Mouse (Mus musculus) stomach, embryonic 14.5 days (tissue): ENCODE data around the gene Adarb1. TPM values are rescaled to one million over a fixed set of nuclear protein-coding genes. Genes with fewer than 3 reads are reported as not detected.
"Not testable (repeated sequence)": the region's sequence is repeated elsewhere in the genome, so short reads cannot be mapped to it uniquely, and the experiment has no call there.

Experiments used
- ATAC-seq: fragments of 200-750 bp; cut with Nextera tagmentation; 2 replicates; pipeline ENCODE4 v1.8.0; 2017; ENCODE audit warnings: low read depth, moderate TSS enrichment; ENCODE audit not compliant: insufficient number of reproducible peaks, insufficient read depth, low FRiP score
- H3K27ac ChIP-seq: fragments of 300-500 bp; sonication (generic); 2 replicates; pipeline ENCODE4 v1.5.1; 2014; ENCODE audit warnings: mild to moderate bottlenecking, low read length, moderate library complexity, mixed read lengths
- H3K27me3 ChIP-seq: fragments of 300-500 bp; sonication (generic); 2 replicates; pipeline ENCODE4 v1.6.1; 2014; ENCODE audit warnings: low read length, control low read depth, mixed read lengths; ENCODE audit not compliant: control insufficient read depth, insufficient read depth
- H3K36me3 ChIP-seq: fragments of 300-500 bp; sonication (generic); 2 replicates; pipeline ENCODE4 v1.6.1; 2014; ENCODE audit warnings: mild to moderate bottlenecking, control low read depth, low read length, moderate library complexity, mixed read lengths; ENCODE audit not compliant: control insufficient read depth, insufficient read depth
- H3K4me1 ChIP-seq: fragments of 300-500 bp; sonication (generic); 2 replicates; pipeline ENCODE4 v1.6.1; 2014; ENCODE audit warnings: low read length, control low read depth, mixed read lengths; ENCODE audit not compliant: control insufficient read depth, insufficient read depth
- H3K4me2 ChIP-seq: fragments of 300-500 bp; sonication (generic); replicated peaks from 2 replicates; pipeline ENCODE4 v1.6.1; 2014; ENCODE audit warnings: low read depth, low read length, control low read depth
- H3K4me3 ChIP-seq: fragments of 300-500 bp; sonication (generic); 2 replicates; pipeline ENCODE4 v1.5.1; 2014; ENCODE audit warnings: low read depth, low read length, control low read depth
- H3K9ac ChIP-seq: fragments of 300-500 bp; sonication (generic); replicated peaks from 2 replicates; pipeline ENCODE4 v1.6.1; 2014; ENCODE audit warnings: low read depth, mild to moderate bottlenecking, control low read depth, low read length, moderate library complexity, mixed read lengths
- H3K9me3 ChIP-seq: fragments of 300-500 bp; sonication (generic); 2 replicates; pipeline ENCODE4 v1.6.1; 2016; ENCODE audit warnings: low read depth, low read length, control low read depth; ENCODE audit not compliant: control insufficient read depth
- WGBS: fragments of 180-500 bp; shearing (Covaris S2); extraction: QIAGEN DNeasy Blood & Tissue Kit; methylation state at CpG from one replicate; pipeline ENCODE4 v1.1.7; 2014; 5-methylcytosine and 5-hydroxymethylcytosine counted together
- polyA plus RNA-seq: library from polyadenylated mRNA; unstranded; fragments of >200 nt; fragmentation: Nextera tagmentation; extraction: Ambion mirVana; gene quantifications from 2 replicates; pipeline ENCODE4 v1.2.1, GENCODE M21; 2014

Adarb1 gene
- polyA plus RNA-seq, 1 experiment from 2014 or later: 8.3 TPM

GRCm38 (mm10) chr10:77282085-77282484 lies 136.0 kb downstream of the Adarb1 start:
- WGBS: 79% methylated on average over 1 of the region's 1 CpGs

DNA sequence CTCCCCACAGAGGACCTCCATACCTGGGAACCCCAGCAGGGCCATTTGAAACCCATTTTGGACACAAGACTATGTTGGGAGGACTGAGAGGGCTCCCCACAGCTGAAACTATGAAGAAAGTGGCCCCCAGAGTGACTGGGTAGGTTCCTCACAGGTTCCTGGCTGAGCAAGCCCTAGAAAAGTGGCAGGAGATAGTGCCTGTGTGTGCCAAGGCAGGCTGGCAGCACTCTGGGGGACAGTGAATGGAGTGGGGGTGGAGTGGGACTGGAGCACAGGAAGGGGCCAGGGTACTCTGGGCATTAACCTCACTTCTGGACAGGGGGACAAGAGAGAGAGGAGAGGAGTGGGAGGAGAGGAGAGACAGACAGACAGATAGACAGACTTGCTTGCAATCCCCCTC lies 144.3 kb downstream of the Adarb1 start:
- no peak for ATAC-seq
- Histone ChIP-seq H3K36me3 (peaks cover 14% of the 10 kb centered on the region), H3K4me3 (no peak overlapping the region), H3K4me1 (no peaks in the 10 kb centered on the region), H3K27me3 (no peaks in the 10 kb centered on the region), H3K4me2 (no peak overlapping the region), H3K9ac (no peak overlapping the region), H3K27ac (no peak overlapping the region), H3K9me3 (no peaks in the 10 kb centered on the region)

More at GRCm38 (mm10) chr10:77282085-77282484, 136.0 kb downstream of the Adarb1 start:
- not testable (repeated sequence) for ATAC-seq, H3K27ac ChIP-seq, H3K4me2 ChIP-seq, H3K9me3 ChIP-seq, H3K36me3 ChIP-seq, H3K4me3 ChIP-seq, H3K27me3 ChIP-seq, H3K9ac ChIP-seq
- peaks cover 13% of the 10 kb centered on the region for H3K4me1 ChIP-seq

GRCm38 (mm10) chr10:77272980-77273730 lies 144.9 kb downstream of the Adarb1 start:
- no peaks in the 10 kb centered on the region for H3K27me3 ChIP-seq
- no peak overlapping the region for H3K9ac ChIP-seq
- peaks cover 20% of the 10 kb centered on the region for H3K36me3 ChIP-seq
- H3K4me2 ChIP-seq: no peak overlapping the region
- ATAC-seq: no peak
- WGBS: 66% methylated on average over 11 of the region's 11 CpGs
- H3K27ac ChIP-seq: no peak overlapping the region
- H3K4me3 ChIP-seq: no peak overlapping the region
- no peaks in the 10 kb centered on the region for H3K4me1 ChIP-seq
- no peaks in the 10 kb centered on the region for H3K9me3 ChIP-seq

- Histone ChIP-seq H3K9ac (no peak overlapping the region), H3K4me3 (no peak overlapping the region), H3K27me3 (no peaks in the 10 kb centered on the region), H3K4me1 (no peaks in the 10 kb centered on the region), H3K27ac (no peak overlapping the region), H3K36me3 (peaks cover 60% of the 10 kb centered on the region), H3K4me2 (no peak overlapping the region), H3K9me3 (no peaks in the 10 kb centered on the region)
- WGBS: 79% methylated on average over 7 of the region's 7 CpGs
- ATAC-seq: no peak
Measured at GRCm38 (mm10) chr10:77269129-77269528, 148.9 kb downstream of the Adarb1 start.

DNA sequence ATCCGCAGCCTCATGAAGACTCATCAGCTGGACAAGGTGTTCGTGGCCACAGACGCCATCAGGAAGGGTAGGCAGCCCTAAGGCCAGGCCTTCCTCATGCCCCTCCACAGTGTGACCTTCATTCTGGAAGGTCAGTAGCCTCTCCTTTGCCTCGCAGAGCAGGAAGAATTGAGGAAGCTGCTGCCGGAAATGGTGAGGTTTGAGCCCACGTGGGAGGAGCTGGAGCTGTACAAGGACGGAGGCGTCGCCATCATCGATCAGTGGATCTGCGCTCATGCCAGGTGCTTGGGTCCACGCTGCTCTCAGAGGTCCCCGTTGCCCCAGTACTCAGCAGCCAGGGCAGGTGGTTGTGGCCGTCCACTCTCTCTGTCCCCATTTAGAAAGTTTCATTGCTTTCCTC lies 151.0 kb downstream of the Adarb1 start:
- Histone ChIP-seq H3K27ac (no peak overlapping the region), H3K36me3 (peaks cover 78% of the 10 kb centered on the region)
- 95% methylated on average over 14 of the region's 14 CpGs for WGBS

GRCm38 (mm10) chr10:77266281-77266680 lies 151.8 kb downstream of the Adarb1 start:
- Histone ChIP-seq H3K9ac (no peak overlapping the region), H3K9me3 (no peaks in the 10 kb centered on the region), H3K27me3 (no peaks in the 10 kb centered on the region), H3K4me1 (no peaks in the 10 kb centered on the region), H3K4me3 (no peak overlapping the region), H3K4me2 (no peak overlapping the region), H3K36me3 (peaks cover 86% of the 10 kb centered on the region), H3K27ac (no peak overlapping the region)
- no peak for ATAC-seq
- 80% methylated on average over 8 of the region's 8 CpGs for WGBS

More for the DNA sequence above, 151.0 kb downstream of the Adarb1 start:
- Histone ChIP-seq H3K4me3 (no peak overlapping the region), H3K4me1 (no peaks in the 10 kb centered on the region), H3K9me3 (no peaks in the 10 kb centered on the region), H3K27me3 (no peaks in the 10 kb centered on the region), H3K9ac (no peak overlapping the region), H3K4me2 (no peak overlapping the region)
- no peak for ATAC-seq

DNA sequence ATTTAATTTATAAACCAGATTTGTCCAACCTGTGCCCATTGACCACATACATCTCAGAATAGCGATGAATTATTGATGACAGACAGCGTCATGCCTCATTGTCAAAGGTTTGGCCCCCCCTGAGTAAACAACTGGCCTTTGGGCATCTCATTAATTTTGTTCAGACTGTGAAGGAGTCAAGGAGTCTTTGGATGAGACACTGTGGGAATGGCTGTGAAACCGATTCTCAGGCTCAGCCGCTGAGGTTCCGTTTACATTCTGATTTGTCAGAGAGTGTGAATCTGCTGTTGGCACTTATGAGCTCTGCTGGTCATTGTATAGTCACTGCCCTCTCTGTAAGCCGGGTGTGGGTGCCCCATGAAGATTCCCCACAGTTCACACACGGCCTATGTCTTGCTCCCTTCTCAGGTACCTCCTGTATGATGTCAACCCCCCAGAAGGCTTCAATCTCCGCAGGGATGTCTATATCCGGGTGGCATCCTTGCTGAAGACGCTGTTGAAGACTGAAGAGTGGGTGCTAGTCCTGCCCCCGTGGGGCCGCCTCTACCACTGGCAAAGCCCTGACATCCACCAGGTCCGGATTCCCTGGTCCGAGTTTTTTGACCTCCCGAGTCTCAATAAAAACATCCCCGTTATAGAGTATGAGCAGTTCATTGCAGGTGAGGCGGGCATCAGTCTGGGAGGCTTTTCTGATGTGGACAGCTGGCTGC lies 157.7 kb downstream of the Adarb1 start:
- H3K36me3 ChIP-seq: peaks cover 46% of the 10 kb centered on the region
- no peak overlapping the region; the same call in 1 of the 2 replicates for H3K9ac ChIP-seq
- WGBS: 77% methylated on average over 17 of the region's 17 CpGs
- H3K4me2 ChIP-seq: peak overlapping the region; percentile 54
- peaks cover 10% of the 10 kb centered on the region; the same call in 1 of the 2 replicates for H3K4me1 ChIP-seq
- peak overlapping the region; percentile 70 for H3K4me3 ChIP-seq
- H3K27ac ChIP-seq: no peak overlapping the region
- H3K27me3 ChIP-seq: no peaks in the 10 kb centered on the region
- H3K9me3 ChIP-seq: no peaks in the 10 kb centered on the region
- no peak for ATAC-seq

DNA sequence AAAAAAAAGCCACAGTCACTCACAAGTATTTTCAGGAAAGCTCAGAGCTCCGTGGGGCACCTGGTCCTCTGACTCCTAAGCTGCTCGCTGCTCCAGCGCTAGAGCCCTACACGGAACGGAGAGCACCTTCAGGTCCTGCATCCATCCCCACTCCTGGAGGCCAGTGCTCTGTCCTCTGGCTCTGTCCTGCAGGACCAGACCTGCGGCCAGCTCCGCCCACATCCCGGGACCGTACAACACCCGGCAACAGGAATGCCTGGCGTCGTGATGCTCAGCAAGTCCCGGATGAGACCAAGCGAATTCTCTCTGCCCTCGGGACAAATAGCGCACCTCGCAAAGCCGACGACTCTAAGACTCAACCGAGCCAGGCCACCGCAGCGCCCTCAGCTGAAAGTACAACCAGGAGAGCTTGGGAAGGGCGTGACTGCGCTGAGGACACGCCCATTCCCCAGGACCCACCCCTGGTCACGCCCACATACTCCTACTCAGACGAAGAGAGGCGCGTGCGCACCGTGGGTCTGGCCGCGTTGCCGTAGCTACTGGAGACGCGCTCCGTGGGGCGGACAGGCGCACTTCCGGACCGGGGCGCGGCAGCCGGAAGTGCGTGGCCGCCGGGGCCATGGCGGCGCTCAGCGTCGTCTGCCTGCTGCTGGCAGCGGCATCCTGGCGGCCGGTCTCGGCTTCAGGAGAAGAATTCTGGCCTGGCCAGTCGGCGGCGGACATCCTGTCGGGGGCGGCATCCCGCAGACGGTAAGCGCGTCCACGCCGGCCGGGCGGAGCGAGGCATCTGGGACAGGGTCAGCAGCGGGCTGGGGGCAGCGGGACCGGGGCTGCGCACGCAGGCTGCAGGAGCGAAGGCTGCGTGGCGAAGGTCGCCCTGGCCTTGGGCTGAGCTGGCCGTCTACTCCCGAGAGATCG lies 159.1 kb downstream of the Adarb1 start, which contains the start of gene Pofut2:
Pofut2 (plus strand) TSS at position 515 of the 918 bp plus-strand sequence.
- H3K4me1 ChIP-seq: peaks cover 13% of the 10 kb centered on the region; the same call in 1 of the 2 replicates
- peak within 1 kb of the TSS; percentile 70 for H3K4me3 ChIP-seq
- H3K9me3 ChIP-seq: no peaks in the 10 kb centered on the region
- peak; percentile 98 for ATAC-seq
- H3K4me2 ChIP-seq: peak within 1 kb of the TSS; percentile 80
- peak within 1 kb of the TSS; percentile 83 for H3K27ac ChIP-seq
- H3K36me3 ChIP-seq: peaks cover 33% of the 10 kb centered on the region
- no peaks in the 10 kb centered on the region for H3K27me3 ChIP-seq
- under 1% methylated on average over 81 of the region's 81 CpGs for WGBS
- H3K9ac ChIP-seq: peak within 1 kb of the TSS; percentile 73
